Mouse (Mus musculus) cortical plate, adult 2 months (tissue): ENCODE data around the gene Wfs1. TPM values are rescaled to one million over a fixed set of nuclear protein-coding genes. Genes with fewer than 3 reads are reported as not detected.

Experiments
- H3K27ac ChIP-seq: fragments of 200-500 bp; 2 replicates; pipeline ENCODE4 v1.5.1; 2012; ENCODE audit warnings: low read length, control low read depth, inconsistent platforms; ENCODE audit not compliant: insufficient read depth
- H3K4me1 ChIP-seq: fragments of 200-500 bp; 2 replicates; pipeline ENCODE4 v1.6.1; 2011; ENCODE audit warnings: low read length; ENCODE audit not compliant: control insufficient read depth, insufficient read depth
- H3K4me3 ChIP-seq: fragments of 200-500 bp; 2 replicates; pipeline ENCODE4 v1.5.1; 2011; ENCODE audit warnings: mild to moderate bottlenecking, low read length, control low read depth; ENCODE audit not compliant: insufficient read depth
- CTCF ChIP-seq: fragments of 200-500 bp; IDR thresholded peaks from 2 replicates; pipeline ENCODE4 v1.5.1; 2011; ENCODE audit warnings: mild to moderate bottlenecking, control low read depth, low read length; ENCODE audit not compliant: insufficient read depth; ENCODE audit errors: extremely low read depth
- POLR2A ChIP-seq: fragments of 200-500 bp; IDR thresholded peaks from 2 replicates; pipeline ENCODE4 v1.6.1; 2011; ENCODE audit warnings: mild to moderate bottlenecking, low read length, control low read depth; ENCODE audit not compliant: insufficient read depth; ENCODE audit errors: extremely low read depth
- polyA plus RNA-seq: library from polyadenylated mRNA; depleted of rRNA; stranded (reverse); fragments of >200 nt; gene quantifications from 2 replicates; pipeline ENCODE4 v1.2.3, GENCODE M21; 2012; rRNA removed

The Wfs1 gene
- 39.5 and 46.2 TPM in 2 replicates for polyA plus RNA-seq

DNA sequence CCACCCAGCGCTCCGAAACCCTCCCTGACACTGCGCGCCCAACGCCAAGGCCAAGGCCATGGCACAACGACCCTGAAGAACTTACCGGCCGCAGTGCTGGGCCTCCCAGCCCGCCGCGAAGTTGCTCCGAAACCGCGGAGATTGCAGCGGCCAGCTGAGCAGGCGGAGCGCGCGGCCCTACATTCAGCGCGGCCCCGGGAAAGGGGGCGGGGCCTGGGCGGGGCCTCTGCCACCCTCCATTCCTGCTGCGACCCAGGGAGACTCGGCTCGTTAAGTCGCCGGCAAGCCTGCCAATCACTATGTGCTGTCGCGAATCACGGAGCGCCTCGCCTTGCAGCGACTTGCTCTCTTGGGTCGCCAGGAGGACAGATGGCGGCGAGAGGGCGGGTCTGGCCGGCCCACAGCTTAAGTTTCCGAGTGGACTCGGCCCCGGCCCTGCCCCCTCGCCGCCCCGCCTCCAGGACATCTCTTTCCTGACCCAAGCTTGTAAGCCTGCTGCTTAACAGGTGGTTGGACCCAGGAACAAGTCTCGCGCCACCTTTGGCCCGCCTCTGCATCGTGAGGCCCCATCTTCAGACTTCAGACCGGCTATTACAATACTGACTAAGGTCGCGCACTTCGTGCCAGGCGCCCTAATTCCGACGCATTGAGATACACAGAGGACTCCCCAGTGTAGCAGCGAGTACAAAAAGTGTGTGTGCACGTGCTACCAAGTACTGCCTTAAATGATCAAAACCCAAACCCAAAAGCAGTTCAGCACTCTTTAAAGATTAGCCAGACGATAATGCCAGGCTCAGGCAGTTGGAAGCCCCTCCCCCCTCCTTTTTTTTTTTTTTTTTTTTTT is at the start of gene Wfs1:
Gene Wfs1 (minus strand): TSS at position 425 of the 844 bp plus-strand sequence.
- Histone ChIP-seq H3K4me1 (peaks cover 4% of the 10 kb centered on the region), H3K27ac (no peak within 1 kb of the TSS), H3K4me3 (peak within 1 kb of the TSS; percentile 69)
- TF ChIP-seq CTCF: no peak
- TF ChIP-seq POLR2A: peak; percentile 59; the same call in 1 of the 2 replicates

DNA sequence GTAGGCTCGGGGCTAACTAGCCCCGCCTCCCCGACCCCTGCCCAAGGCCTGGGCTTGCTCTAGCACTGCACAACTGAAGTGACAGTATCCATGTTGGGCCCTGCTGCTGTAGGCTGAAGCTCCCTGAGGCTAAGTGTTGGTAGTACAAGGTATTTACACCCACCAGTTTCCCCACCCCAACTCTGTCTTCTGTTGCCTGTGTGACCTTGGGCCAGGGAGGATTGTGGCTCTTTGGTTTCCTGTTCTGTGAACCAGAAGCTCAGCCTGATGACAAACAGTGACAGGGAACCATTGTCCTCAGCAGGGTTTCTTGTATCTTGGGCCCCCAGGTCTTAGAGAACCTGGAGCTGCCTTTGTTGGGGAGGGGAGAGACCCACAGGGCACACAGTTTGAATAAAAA is 47.9 kb upstream of the Wfs1 start:
- Histone ChIP-seq H3K4me3 (no peak overlapping the region), H3K27ac (no peak overlapping the region), H3K4me1 (peaks cover 10% of the 10 kb centered on the region)
- TF ChIP-seq CTCF (no peak), POLR2A (no peak)

DNA sequence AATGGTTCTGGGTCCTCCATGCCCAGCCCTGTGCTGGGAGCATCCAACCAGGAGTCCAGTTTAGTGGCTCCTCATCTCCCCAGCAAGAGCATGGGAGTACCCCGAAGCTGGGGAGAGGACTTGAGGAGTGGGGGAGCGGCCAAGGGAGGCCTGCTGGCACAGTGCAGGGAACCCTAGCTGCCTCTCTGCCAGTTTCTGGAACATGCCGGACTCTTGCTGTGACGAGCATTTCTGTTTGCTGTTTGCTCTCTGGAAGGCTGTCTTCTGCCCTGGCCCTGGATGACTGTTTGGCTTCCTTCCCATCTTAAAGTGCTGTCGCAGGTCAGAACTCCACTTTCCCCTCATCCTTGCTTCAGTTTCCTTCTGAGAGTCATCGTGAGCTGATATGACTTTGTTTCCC is 46.9 kb upstream of the Wfs1 start:
- Histone ChIP-seq H3K27ac (0 out of 2 replicates have a peak overlapping the region, but pooled peaks have one; percentile 10), H3K4me3 (no peak overlapping the region), H3K4me1 (peaks cover 8% of the 10 kb centered on the region)
- TF ChIP-seq POLR2A (no peak), CTCF (no peak)

DNA sequence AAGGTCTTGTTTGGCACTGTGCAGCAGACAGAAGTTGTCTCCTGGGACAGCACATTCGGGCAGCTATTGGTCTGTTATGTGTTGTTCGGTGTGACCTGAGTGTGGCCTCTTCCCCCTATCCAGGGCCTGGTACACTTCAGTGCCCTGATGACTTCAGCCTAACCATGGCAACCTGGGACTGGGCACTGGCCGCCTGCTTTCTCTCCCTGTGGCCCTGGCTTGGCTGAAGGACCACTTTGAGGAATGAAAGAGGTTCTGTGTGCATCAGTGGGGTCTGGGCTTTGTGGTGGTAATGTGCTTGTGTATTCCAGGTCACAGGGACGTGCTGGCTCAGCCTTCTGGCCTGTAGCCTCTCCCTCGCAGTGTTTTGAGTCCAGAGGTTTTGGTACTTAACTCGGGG is 46.2 kb upstream of the Wfs1 start:
- Histone ChIP-seq H3K27ac (peak overlapping the region; percentile 55; the same call in 1 of the 2 replicates), H3K4me3 (no peak overlapping the region), H3K4me1 (peaks cover 10% of the 10 kb centered on the region)
- no peak for TF ChIP-seq CTCF
- no peak for TF ChIP-seq POLR2A

DNA sequence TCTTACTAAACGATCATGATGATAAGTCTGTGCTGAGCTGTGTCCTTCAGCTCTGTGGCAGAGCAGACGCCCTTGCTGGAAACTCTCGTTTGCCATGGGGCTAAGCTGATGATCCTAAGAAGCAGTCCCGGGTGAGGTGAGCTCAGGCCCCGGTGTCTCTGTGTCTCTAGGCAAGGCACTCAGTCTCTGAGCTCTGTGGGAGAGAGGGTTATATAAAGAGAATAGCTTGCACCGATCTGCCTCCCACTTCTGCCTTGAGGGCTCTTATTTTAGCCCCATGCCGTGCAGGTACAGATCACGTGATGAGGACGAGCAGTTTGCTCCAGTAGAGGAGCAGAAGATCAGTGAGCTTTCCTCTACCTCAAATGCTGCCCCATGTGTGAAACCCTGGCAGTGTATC is 41.7 kb upstream of the Wfs1 start:
- TF ChIP-seq POLR2A (peak; percentile 51; the same call in 1 of the 2 replicates), CTCF (no peak)
- Histone ChIP-seq H3K4me1 (peaks cover 7% of the 10 kb centered on the region), H3K4me3 (peak overlapping the region; percentile 90; the same call in 1 of the 2 replicates), H3K27ac (no peak overlapping the region)

DNA sequence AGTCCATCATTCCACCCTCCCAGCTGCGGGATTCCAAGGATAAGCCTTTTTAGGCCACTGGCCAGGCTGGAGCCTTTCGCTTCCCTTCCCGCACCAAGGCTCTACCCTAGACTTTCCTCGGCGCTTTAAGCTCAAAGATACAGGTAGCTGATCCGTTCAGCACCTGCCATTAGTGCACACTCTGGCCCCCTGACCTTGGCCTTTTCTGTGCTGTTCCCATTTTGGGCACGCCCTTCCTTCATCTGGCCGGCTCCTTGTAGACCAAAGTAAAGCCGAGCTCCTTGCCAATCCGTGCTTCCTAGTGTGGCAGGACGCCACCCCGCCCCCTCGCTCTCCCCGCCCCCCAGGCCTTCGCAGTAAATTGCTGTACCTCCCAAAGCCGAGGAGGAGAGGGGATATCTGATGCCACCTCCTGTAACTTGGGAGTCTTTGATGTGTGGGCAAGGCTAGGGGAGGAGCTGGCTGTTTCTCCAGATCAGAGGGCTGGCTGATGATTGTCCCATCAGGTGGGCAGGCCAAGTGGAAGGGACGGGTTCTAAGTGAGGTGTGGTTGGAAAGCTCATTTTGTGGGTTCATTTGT is 40.4 kb upstream of the Wfs1 start:
- H3K27ac ChIP-seq: peak overlapping the region; percentile 89
- TF ChIP-seq POLR2A (peak; percentile 40; the same call in 1 of the 2 replicates), CTCF (no peak)

DNA sequence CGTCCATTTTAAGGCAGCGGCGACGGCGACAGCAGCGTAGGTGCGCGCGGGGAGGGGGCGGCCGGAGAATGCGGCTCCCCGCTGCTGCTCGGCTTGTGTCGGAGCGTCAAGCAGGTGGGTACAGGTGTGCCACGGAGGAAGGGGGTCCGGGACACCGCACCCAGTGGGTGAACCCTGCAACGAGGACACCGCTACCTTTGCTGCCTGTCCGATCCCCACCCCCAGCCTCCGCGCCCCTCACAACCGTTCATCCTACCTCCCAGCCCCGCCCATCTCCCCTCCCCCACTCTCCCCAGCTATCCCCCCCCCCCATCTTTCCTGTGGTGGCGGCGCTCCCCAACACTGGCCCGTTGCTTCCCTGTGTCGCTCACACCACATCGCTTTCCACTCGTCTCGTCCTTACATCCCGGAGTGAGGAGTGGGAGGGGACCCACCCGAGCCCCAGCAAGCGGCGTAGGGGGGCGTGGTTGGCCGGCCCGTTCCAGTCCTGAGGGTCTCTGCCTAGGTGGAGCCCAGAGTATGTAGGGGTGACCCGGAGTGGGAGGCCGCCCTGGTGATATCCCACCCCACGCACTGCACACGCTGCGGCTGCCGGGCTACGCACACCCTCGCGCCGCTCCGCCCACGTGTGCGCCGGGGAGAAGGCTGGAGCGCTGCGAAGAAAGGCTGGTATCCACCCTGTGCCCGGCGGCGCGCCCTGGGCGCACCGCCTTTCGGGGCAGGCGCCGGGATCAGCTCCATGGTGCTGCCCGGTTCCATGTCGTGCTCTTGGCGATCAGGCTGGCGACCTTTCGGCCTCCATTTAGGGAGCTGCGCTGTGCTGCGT is 39.7 kb upstream of the Wfs1 start:
- H3K4me1 ChIP-seq: peaks cover 3% of the 10 kb centered on the region; the same call in 1 of the 2 replicates
- TF ChIP-seq POLR2A (no peak), CTCF (no peak)
- H3K4me3 ChIP-seq: peak overlapping the region; percentile 90
- peak overlapping the region; percentile 89 for H3K27ac ChIP-seq

More for the DNA sequence above, 40.4 kb upstream of the Wfs1 start:
- Histone ChIP-seq H3K4me1 (peaks cover 3% of the 10 kb centered on the region; the same call in 1 of the 2 replicates), H3K4me3 (peak overlapping the region; percentile 90)

DNA sequence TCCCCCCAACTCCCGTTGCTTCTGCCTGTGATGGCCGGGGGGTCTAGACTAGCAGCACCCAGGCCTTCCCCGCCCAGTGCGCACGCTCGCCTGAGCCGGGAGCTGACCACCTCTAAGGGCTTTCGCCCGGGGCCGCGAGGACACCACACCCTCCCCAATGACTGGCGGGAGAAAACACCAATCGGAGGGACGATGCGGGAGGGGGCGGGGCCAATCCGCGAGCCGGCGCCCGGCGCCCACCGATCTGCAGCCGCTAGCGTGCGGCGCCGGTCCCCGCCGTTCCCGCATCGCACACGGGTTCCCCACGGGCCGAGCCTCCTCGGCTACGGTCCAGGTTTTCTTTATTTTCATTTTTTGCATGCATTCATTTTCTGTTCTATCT is 39.1 kb upstream of the Wfs1 start:
- Histone ChIP-seq H3K4me3 (peak overlapping the region; percentile 90), H3K27ac (peak overlapping the region; percentile 85), H3K4me1 (peaks cover 3% of the 10 kb centered on the region; the same call in 1 of the 2 replicates)
- TF ChIP-seq CTCF (no peak), POLR2A (peak; percentile 73; the same call in 1 of the 2 replicates)

DNA sequence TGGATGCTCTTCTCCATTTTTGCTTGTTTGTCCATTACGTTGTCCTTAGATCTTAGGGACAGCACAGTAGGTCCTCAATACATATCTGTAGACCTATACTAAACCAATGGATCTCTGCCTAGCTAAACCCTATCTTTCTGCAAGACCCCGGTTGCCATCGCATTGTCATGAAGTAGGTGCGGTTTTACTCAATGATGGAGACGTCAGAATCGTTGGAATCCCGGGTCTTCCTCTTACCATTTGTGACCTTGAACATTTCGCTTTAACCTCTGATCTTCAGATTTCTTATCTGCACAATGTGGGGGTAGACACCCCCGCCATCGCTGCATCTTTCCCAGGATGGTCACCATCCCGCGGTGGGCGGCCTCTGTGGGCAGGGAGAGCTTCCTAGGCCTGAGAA is 38.7 kb upstream of the Wfs1 start:
- TF ChIP-seq CTCF (no peak), POLR2A (no peak)
- H3K4me1 ChIP-seq: peaks cover 3% of the 10 kb centered on the region; the same call in 1 of the 2 replicates
- H3K4me3 ChIP-seq: peak overlapping the region; percentile 90
- peak overlapping the region; percentile 70; the same call in 1 of the 2 replicates for H3K27ac ChIP-seq

DNA sequence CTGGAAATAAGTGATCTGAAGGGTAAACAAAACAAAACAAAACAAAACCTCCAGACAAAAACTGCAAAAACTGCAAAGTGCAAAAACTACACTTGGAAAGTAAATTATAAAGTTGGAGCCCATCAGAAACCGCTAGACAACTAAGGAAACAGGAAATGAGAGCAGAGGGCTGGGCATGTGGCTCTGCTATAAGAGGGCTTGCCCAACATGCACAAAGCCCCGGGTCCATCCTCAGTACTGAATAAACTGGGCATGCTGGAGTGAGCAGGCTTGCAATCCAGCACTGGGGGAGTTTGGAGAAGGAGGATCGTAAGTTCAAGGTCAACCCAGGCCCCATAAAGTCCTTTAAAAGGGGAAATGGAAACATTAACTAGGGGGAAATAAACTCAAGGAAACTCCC is 28.2 kb upstream of the Wfs1 start:
- H3K4me3 ChIP-seq: no peak overlapping the region
- TF ChIP-seq POLR2A (no peak), CTCF (no peak)
- H3K4me1 ChIP-seq: 0 out of 2 replicates have a peak, but pooled peaks cover 2% of the 10 kb centered on the region
- no peak overlapping the region for H3K27ac ChIP-seq
